Mouse (Mus musculus) bone marrow, adult 2 months (tissue): Measurements from ENCODE around the gene Itga9. TPM values are rescaled to one million over a fixed set of nuclear protein-coding genes. Genes with fewer than 3 reads are reported as not detected.

ENCODE experiments used
- H3K27ac ChIP-seq: fragments of 200-500 bp; 2 replicates; pipeline ENCODE4 v1.5.1; 2012; ENCODE audit warnings: low read depth, mild to moderate bottlenecking, control low read depth, inconsistent platforms, low read length; ENCODE audit not compliant: control insufficient read depth, poor library complexity, insufficient read depth
- H3K4me1 ChIP-seq: fragments of 200-500 bp; 2 replicates; pipeline ENCODE4 v1.6.1; 2011; ENCODE audit warnings: low read length; ENCODE audit not compliant: control insufficient read depth, insufficient read depth
- H3K4me3 ChIP-seq: fragments of 200-500 bp; replicated peaks from 2 replicates; pipeline ENCODE3; 2011; ENCODE audit warnings: mild to moderate bottlenecking, low read depth, low read length, control low read depth; ENCODE audit not compliant: control insufficient read depth
- CTCF ChIP-seq: fragments of 200-500 bp; IDR thresholded peaks from 2 replicates; pipeline ENCODE4 v1.5.1; 2011; ENCODE audit warnings: low read length, control low read depth; ENCODE audit not compliant: control insufficient read depth, insufficient read depth
- POLR2A ChIP-seq: fragments of 200-500 bp; IDR thresholded peaks from 2 replicates; pipeline ENCODE4 v1.6.1; 2011; ENCODE audit warnings: low read depth, mild to moderate bottlenecking, control low read depth, low read length, borderline replicate concordance; ENCODE audit not compliant: control insufficient read depth
- WGBS: fragments of 180-500 bp; shearing (Covaris S2); methylation state at CpG from one replicate; pipeline ENCODE4 v1.1.7; 2018; 5-methylcytosine and 5-hydroxymethylcytosine counted together
- polyA plus RNA-seq: library from polyadenylated mRNA; stranded (reverse); fragments of >200 nt; gene quantifications from 2 replicates; pipeline ENCODE4 v1.2.4, GENCODE M21; 2011; ENCODE audit warnings: low replicate concordance; ENCODE audit not compliant: missing spikeins, insufficient read depth, insufficient read length

The Itga9 gene
- polyA plus RNA-seq, 1 experiment, result 12.0 TPM

- no peak overlapping the region for H3K4me3 ChIP-seq
- WGBS, result 75% methylated on average over 6 of the region's 6 CpGs
- no peak overlapping the region for H3K27ac ChIP-seq
- H3K4me1 ChIP-seq, result peaks cover 2% of the 10 kb centered on the region; the same call in 1 of the 2 replicates
- no peak for TF ChIP-seq POLR2A
- no peak for TF ChIP-seq CTCF
These were observed 23.4 kb downstream of the Itga9 start for GRCm38 (mm10) chr9:118629763-118630379.

- 33% methylated on average over 6 of the region's 6 CpGs for WGBS
- Histone ChIP-seq H3K27ac (no peak overlapping the region), H3K4me1 (peaks cover 2% of the 10 kb centered on the region; the same call in 1 of the 2 replicates), H3K4me3 (no peak overlapping the region)
- TF ChIP-seq CTCF (no peak), POLR2A (no peak)
These were observed 25.6 kb downstream of the Itga9 start for GRCm38 (mm10) chr9:118631775-118632757.

GRCm38 (mm10) chr9:118632758-118633143, 26.3 kb downstream of the Itga9 start:
- Histone ChIP-seq H3K4me3 (no peak overlapping the region), H3K27ac (no peak overlapping the region), H3K4me1 (peaks cover 2% of the 10 kb centered on the region; the same call in 1 of the 2 replicates)
- 2% methylated on average over 14 of the region's 14 CpGs for WGBS
- no peak for TF ChIP-seq POLR2A
- no peak for TF ChIP-seq CTCF

- H3K27ac ChIP-seq, result no peak overlapping the region
- H3K4me3 ChIP-seq, result no peak overlapping the region
- no peak for TF ChIP-seq CTCF
- 20% methylated on average over 5 of the region's 5 CpGs for WGBS
- H3K4me1 ChIP-seq, result no peaks in the 10 kb centered on the region; the same call in 1 of the 2 replicates
These were observed 32.2 kb downstream of the Itga9 start for GRCm38 (mm10) chr9:118638642-118639210.

- WGBS, result 71% methylated on average over 17 of the region's 17 CpGs
- Histone ChIP-seq H3K4me1 (no peaks in the 10 kb centered on the region), H3K27ac (no peak overlapping the region), H3K4me3 (no peak overlapping the region)
- TF ChIP-seq CTCF, result no peak
- no peak for TF ChIP-seq POLR2A
These were observed 39.3 kb downstream of the Itga9 start for GRCm38 (mm10) chr9:118645698-118646355.

- Histone ChIP-seq H3K4me3 (no peak overlapping the region), H3K27ac (no peak overlapping the region), H3K4me1 (no peaks in the 10 kb centered on the region; the same call in 1 of the 2 replicates)
- TF ChIP-seq POLR2A, result no peak
- 72% methylated on average over 3 of the region's 3 CpGs for WGBS
These were observed 41.0 kb downstream of the Itga9 start for GRCm38 (mm10) chr9:118647495-118647894.

- Histone ChIP-seq H3K27ac (no peak overlapping the region), H3K4me3 (no peak overlapping the region), H3K4me1 (peaks cover 4% of the 10 kb centered on the region; the same call in 1 of the 2 replicates)
- TF ChIP-seq POLR2A (no peak), CTCF (no peak)
- WGBS, result 34% methylated on average over 4 of the region's 4 CpGs
These were observed 44.5 kb downstream of the Itga9 start for GRCm38 (mm10) chr9:118650976-118651375.

GRCm38 (mm10) chr9:118651939-118652338, 45.4 kb downstream of the Itga9 start:
- H3K4me1 ChIP-seq, result peaks cover 4% of the 10 kb centered on the region; the same call in 1 of the 2 replicates
- H3K4me3 ChIP-seq, result no peak overlapping the region
- no peak overlapping the region for H3K27ac ChIP-seq
- WGBS, result 86% methylated on average over 2 of the region's 2 CpGs
- no peak for TF ChIP-seq POLR2A
- no peak for TF ChIP-seq CTCF
